Mouse (Mus musculus): ENCODE measurements around the gene Trex1. TPM values are rescaled to one million over a fixed set of nuclear protein-coding genes. Genes with fewer than 3 reads are reported as not detected.

Gene Trex1
- polyA plus RNA-seq, 1 experiment: 83.7 TPM

DNA sequence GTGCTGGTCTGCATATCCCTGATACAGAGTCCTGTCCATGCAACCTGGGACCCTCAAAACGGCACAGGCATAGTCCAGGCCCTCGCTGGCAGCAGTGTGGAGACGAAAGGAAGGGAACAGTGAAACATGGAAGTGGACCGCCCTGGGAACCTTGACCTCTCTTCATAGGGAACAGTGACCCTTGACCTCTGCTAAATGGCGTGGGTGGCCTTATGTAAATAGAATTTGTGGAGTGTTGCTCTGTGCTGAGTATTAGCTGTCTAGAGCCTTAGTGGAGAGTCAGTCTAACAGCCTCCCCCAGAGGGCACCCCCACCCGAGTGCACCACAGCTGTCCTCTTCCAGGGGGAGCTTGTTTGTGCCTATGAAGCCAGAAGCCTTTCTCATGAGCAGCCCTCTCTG is 33.3 kb upstream of the Trex1 start:
- DNase-seq: no peak
- 70% methylated on average over 6 of the region's 6 CpGs for WGBS
- TF ChIP-seq CTCF (IDR thresholded peaks at IDR 0.05; ENCODE audit: insufficient read depth, low read length): no peak
- no peak for TF ChIP-seq POLR2A (IDR thresholded peaks at IDR 0.05; ENCODE audit: borderline replicate concordance, extremely low read depth, low read depth, low read length)
- peaks cover 2% of the 10 kb centered on the region for H3K4me1 ChIP-seq (ENCODE audit: control insufficient read depth, insufficient read depth, low read length)
- H3K4me3 ChIP-seq (replicated peaks; ENCODE audit: extremely low read depth, low read depth, low read length): no peak overlapping the region

DNA sequence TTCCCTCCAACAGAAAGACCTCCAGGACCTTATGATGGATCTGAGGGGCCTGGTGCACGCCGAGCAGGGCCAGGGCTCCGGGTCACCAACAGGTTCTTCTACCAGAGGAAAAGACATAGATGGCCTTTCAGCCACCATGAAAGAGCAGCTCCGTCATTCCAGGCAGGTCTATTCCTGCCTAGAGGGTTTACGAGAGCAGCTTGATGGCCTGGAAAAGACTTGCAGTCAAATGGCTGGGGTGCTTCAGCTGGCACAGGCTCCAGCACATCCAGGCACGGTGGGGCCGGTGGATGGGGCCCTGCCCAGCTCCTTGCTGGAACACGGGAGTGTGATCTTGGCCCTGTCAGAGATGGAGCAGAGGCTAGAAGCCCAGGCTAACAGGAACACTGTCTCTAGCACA is 32.3 kb upstream of the Trex1 start:
- DNase-seq: no peak
- 91% methylated on average over 8 of the region's 8 CpGs for WGBS
- TF ChIP-seq CTCF (IDR thresholded peaks at IDR 0.05; ENCODE audit: insufficient read depth, low read length) (no peak), POLR2A (IDR thresholded peaks at IDR 0.05; ENCODE audit: borderline replicate concordance, extremely low read depth, low read depth, low read length) (no peak)
- Histone ChIP-seq H3K4me3 (replicated peaks; ENCODE audit: extremely low read depth, low read depth, low read length) (no peak overlapping the region), H3K4me1 (ENCODE audit: control insufficient read depth, insufficient read depth, low read length) (peaks cover 2% of the 10 kb centered on the region)

DNA sequence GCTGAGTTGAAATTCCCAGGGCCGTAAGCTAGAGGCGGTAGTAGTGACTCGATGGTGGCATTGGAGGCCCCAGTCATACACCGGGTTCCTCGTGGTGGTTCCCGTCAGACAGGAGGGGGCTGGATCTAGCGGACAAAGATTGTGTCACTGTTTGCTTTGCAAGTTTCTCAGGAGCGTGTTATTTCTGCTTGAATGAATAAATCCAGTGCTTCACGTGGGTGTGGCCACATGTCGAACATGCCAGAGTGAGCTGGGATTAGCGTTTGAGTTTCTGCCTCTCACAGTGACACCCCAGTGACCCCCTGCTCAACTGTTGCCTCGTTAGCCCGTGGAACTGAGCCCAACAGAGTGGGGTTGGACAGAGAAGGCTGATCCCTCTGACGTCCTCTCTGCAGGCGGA is 30.9 kb upstream of the Trex1 start:
- no peak for DNase-seq
- 59% methylated on average over 15 of the region's 15 CpGs for WGBS
- peaks cover 2% of the 10 kb centered on the region for H3K4me1 ChIP-seq (ENCODE audit: control insufficient read depth, insufficient read depth, low read length)
- no peak overlapping the region for H3K4me3 ChIP-seq (replicated peaks; ENCODE audit: extremely low read depth, low read depth, low read length)
- TF ChIP-seq CTCF (IDR thresholded peaks at IDR 0.05; ENCODE audit: insufficient read depth, low read length): no peak
- no peak for TF ChIP-seq POLR2A (IDR thresholded peaks at IDR 0.05; ENCODE audit: borderline replicate concordance, extremely low read depth, low read depth, low read length)

DNA sequence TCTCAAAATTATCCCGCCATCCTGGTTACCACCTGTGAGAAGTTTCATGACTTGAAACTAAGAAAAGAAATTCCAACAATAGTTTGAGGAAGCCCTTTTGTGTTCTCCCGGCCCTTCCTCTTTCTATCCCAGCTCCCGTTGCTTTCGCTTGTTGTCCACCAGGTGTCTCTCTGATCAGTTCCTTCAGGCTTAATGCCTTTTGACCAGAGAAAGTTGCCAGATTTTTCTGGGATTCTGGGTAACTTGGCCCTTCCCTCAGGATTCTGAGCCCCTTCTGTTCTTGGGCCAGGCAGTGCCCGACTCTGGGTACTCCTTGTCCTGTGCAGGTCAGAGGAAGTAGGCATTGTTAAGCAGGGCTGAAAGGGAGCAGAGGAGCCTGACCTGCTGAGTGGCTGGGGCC is 28.5 kb upstream of the Trex1 start:
- peak; percentile 46 for DNase-seq
- 5% methylated on average over 5 of the region's 5 CpGs for WGBS
- Histone ChIP-seq H3K4me1 (ENCODE audit: control insufficient read depth, insufficient read depth, low read length) (no peaks in the 10 kb centered on the region; the same call in 1 of the 2 replicates), H3K4me3 (replicated peaks; ENCODE audit: extremely low read depth, low read depth, low read length) (no peak overlapping the region)
- TF ChIP-seq CTCF (IDR thresholded peaks at IDR 0.05; ENCODE audit: insufficient read depth, low read length) (no peak), POLR2A (IDR thresholded peaks at IDR 0.05; ENCODE audit: borderline replicate concordance, extremely low read depth, low read depth, low read length) (no peak)

DNA sequence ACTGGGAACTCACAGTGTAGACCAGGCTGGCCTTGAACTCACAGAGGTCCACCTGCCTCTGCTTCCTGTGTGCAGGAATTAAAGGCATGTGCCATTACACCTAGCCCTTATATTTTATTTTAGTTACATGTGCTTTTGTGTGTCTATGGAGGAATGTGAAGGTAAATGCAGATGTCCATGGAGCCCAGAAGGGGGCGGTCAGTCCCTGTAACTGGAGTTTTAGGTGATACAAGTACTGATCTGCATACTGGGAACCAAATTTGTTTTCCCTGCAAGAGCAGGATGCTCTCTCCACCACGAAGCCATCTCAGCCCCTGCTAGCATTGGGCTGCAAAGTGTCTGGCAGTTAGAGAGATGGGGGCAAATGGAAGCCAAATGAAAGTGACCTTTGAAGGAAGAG is 25.4 kb upstream of the Trex1 start:
- no peak for TF ChIP-seq POLR2A (IDR thresholded peaks at IDR 0.05; ENCODE audit: borderline replicate concordance, extremely low read depth, low read depth, low read length)
- 0 out of 2 replicates have a peak, but pooled peaks have one; percentile 16 for TF ChIP-seq CTCF (IDR thresholded peaks at IDR 0.05; ENCODE audit: insufficient read depth, low read length)
- DNase-seq: no peak
- Histone ChIP-seq H3K4me1 (ENCODE audit: control insufficient read depth, insufficient read depth, low read length) (peaks cover 2% of the 10 kb centered on the region; the same call in 1 of the 2 replicates), H3K4me3 (replicated peaks; ENCODE audit: extremely low read depth, low read depth, low read length) (no peak overlapping the region)
- 19% methylated on average over 2 of the region's 2 CpGs for WGBS

DNA sequence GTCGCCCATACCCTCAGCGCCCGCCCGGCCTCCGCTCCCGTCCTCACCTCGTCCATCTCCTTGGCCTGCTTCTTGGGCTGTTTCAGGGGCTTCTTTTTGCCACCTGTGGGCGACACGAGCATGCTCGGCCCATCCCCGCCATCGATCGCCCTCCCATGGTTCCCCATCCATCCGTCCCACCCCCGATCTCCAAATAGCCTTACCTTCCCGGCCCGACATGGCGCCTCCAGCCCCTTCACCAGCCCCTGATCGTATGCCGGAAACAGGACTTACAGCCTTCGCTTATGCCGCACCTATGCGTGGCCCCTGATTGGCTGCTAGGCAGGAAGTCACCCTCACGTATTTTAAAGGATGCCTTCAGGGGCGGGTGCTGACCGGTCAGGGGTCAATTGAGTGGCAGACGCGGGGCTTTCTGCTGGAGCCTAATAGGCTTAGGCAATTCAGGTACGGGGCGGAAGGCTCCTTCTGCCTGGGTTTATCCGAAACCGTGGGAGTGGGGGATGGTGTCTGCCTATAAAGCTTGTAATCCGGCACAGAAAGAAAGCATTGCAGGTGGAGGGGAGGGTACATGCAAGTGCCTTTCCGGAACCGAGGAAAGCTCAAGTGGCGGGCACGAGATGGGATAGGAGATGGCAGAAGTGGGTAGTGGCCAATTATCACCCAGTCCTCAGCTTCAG is 22.7 kb upstream of the Trex1 start, which contains the start of the genes Ccdc51 and Tma7:
Gene Ccdc51, plus strand, starts transcription at position 370 of the 677 bp plus-strand sequence.
Gene Tma7, minus strand, starts transcription at position 464 of the 677 bp plus-strand sequence.
- TF ChIP-seq POLR2A (IDR thresholded peaks at IDR 0.05; ENCODE audit: borderline replicate concordance, extremely low read depth, low read depth, low read length) (peak; percentile 83; the same call in 1 of the 2 replicates), CTCF (IDR thresholded peaks at IDR 0.05; ENCODE audit: insufficient read depth, low read length) (no peak)
- 1% methylated on average over 37 of the region's 37 CpGs for WGBS

DNA sequence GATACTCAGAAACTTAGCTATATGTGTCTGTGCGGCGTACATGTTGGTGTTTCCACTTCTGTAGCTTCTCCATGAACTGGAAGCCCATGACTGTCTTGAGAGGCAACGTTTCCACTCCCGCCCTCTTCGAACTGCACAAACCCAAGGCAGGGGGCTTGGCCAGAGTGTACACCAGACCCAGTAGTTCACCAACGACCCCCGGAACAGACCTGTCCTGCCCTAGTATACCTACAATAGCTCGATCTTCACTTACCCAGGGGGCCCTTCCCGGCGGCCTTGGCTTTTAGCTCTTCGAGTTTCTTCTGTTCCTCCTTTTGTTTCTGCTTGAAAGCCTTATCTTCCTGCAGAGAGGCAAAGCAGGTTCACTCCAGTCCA is 22.2 kb upstream of the Trex1 start:
- Histone ChIP-seq H3K4me3 (replicated peaks; ENCODE audit: extremely low read depth, low read depth, low read length) (peak overlapping the region; percentile 72), H3K4me1 (ENCODE audit: control insufficient read depth, insufficient read depth, low read length) (peaks cover 2% of the 10 kb centered on the region; the same call in 1 of the 2 replicates)
- no peak for DNase-seq
- 3% methylated on average over 11 of the region's 11 CpGs for WGBS
- TF ChIP-seq POLR2A (IDR thresholded peaks at IDR 0.05; ENCODE audit: borderline replicate concordance, extremely low read depth, low read depth, low read length) (no peak), CTCF (IDR thresholded peaks at IDR 0.05; ENCODE audit: insufficient read depth, low read length) (no peak)

More for the DNA sequence above, 22.7 kb upstream of the Trex1 start, which contains the start of the genes Ccdc51 and Tma7:
- peak; percentile 82 for DNase-seq
- Histone ChIP-seq H3K4me3 (replicated peaks; ENCODE audit: extremely low read depth, low read depth, low read length) (peak within 1 kb of the TSS; percentile 72), H3K4me1 (ENCODE audit: control insufficient read depth, insufficient read depth, low read length) (peaks cover 2% of the 10 kb centered on the region; the same call in 1 of the 2 replicates)

DNA sequence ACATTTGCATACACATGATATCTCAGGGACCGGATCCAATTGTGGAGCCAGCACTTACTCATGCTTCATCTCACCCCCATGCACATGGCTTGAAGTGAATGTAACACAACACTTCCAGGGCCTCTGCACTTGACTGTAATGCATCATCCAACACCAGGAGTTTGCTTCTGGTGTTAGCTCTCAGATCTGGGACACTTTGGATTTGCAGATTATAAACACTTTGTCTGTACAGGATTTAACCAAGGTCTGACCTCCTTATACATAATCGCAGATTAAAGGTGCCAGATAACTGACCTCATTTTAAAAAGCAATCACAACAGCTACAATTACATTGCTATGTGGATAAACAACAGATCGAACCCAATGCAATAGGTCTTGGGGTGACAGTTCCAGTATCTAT is 21.0 kb upstream of the Trex1 start:
- TF ChIP-seq CTCF (IDR thresholded peaks at IDR 0.05; ENCODE audit: insufficient read depth, low read length) (no peak), POLR2A (IDR thresholded peaks at IDR 0.05; ENCODE audit: borderline replicate concordance, extremely low read depth, low read depth, low read length) (no peak)
- Histone ChIP-seq H3K4me3 (replicated peaks; ENCODE audit: extremely low read depth, low read depth, low read length) (no peak overlapping the region), H3K4me1 (ENCODE audit: control insufficient read depth, insufficient read depth, low read length) (peaks cover 2% of the 10 kb centered on the region; the same call in 1 of the 2 replicates)
- 86% methylated on average over 3 of the region's 3 CpGs for WGBS
- DNase-seq: no peak

DNA sequence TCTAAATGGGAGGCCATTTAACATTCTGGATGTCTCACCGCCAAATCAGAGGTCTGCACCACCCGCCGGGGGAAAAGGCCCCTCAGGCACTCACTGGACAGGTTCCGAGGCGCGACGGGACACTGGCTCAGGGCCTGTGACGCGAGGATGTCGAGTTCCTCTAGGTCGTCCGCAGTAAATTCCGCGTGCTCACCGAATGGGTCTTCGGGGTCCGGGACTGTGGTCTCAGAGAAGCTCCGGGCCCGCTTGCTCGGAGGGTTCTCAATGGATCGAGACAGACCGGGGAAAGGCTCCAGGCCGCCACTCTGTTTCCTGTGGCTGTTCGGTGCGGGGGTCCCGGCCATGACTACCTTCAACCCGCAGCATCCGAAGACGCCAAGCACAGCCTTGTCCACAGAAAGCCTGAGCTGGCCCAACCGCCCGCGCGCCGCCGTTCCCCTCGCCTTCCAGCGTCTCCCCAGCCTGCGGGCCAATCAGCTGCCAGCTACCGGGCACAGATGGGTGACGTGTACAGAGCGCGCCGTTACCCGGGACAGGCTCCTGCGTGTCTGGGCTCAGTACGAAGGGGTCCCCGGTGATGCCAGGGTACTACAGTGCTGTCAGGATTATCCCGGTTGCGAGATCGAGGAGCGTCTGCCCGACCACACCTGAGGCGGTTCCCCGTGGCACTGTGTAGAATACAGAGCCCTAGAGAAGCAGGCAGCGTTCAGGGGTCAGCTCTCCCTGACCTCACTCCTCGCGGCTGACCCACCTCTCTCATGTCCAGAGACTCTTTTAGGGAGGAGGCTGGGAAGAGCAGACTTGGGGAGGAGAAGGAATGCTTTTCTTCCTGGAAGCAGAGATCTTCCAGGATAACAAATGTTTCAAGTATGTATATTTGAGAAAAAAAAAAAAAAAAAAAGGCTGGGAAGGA is 14.4 kb upstream of the Trex1 start, which contains the start of gene Atrip:
Gene Atrip, minus strand, starts transcription at position 464 of the 913 bp plus-strand sequence.
- under 1% methylated on average over 57 of the region's 57 CpGs for WGBS
- TF ChIP-seq CTCF (IDR thresholded peaks at IDR 0.05; ENCODE audit: insufficient read depth, low read length) (no peak), POLR2A (IDR thresholded peaks at IDR 0.05; ENCODE audit: borderline replicate concordance, extremely low read depth, low read depth, low read length) (peak; percentile 93)
- peak; percentile 90 for DNase-seq
- Histone ChIP-seq H3K4me1 (ENCODE audit: control insufficient read depth, insufficient read depth, low read length) (peaks cover 5% of the 10 kb centered on the region; the same call in 1 of the 2 replicates), H3K4me3 (replicated peaks; ENCODE audit: extremely low read depth, low read depth, low read length) (peak within 1 kb of the TSS; percentile 72)
